Mouse (Mus musculus): Measurements from ENCODE around the gene C130032M10Rik.

GRCm38 (mm10) chr9:114498218-114498617 is 17.3 kb upstream of the C130032M10Rik start:
- peak; percentile 94 for TF ChIP-seq CTCF (IDR thresholded peaks at IDR 0.05; ENCODE audit: low read depth)
- TF ChIP-seq EP300 (optimal IDR thresholded peaks at IDR 0.05), result no peak

Data from stomach, postnatal 0 days (tissue).